Mouse (Mus musculus): Measurements from ENCODE around the gene Osbp.

The Osbp gene

GRCm38 (mm10) chr19:12010916-12011559 lies 45.3 kb downstream of the Osbp start:
- peak; percentile 96 for DNase-seq (ENCODE audit: low read depth, low spot score)

- peak; percentile 97 for DNase-seq (ENCODE audit: low read depth, low spot score)
Observed at GRCm38 (mm10) chr19:12011560-12012556, 46.1 kb downstream of the Osbp start.

GRCm38 (mm10) chr19:12012615-12013014 lies 46.9 kb downstream of the Osbp start:
- DNase-seq (ENCODE audit: low read depth, low spot score): no peak

DNA sequence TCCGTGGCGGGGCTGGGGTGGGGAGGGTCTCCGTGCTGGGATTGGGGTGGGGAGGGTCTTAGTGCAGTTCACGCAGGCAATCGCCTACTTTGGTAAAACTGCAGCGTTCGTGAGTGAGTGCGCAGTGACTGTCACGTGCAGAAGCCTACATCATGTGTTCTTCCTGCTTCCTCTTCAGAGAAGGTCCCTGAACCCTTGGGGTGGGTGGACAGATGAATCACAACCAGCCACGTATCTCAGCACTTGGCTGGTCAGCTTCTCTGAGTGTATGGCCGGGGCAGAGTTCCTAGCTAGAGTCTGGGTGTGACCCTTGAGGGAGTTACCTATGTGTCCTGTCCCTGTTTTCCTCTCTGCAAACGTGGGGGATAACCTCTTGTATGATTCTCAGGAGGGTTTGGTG lies 47.5 kb downstream of the Osbp start:
- DNase-seq (ENCODE audit: low read depth, low spot score): peak; percentile 51

DNA sequence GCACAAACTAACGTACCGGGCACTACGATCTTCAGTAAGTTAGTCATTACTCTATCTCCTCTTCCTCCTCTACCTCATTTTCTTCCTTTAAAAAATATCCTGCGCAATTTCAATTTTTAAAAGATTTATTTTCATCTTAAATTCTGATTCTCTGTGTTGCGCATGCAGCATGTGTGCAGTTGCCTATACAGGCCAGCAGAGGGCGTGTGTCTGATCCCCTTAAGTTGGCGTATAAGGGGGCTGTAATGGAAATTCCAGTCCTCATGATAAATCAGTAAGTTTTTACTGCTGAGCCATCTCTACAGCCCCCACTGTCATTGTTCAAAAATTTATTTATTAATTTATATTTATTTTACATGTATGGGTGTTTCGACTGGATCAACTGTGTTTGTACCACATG lies 50.0 kb downstream of the Osbp start:
- DNase-seq (ENCODE audit: low read depth, low spot score): peak; percentile 35

- no peak for DNase-seq (ENCODE audit: low read depth, low spot score)
Observed at GRCm38 (mm10) chr19:12016192-12016591, 50.5 kb downstream of the Osbp start.

- DNase-seq (ENCODE audit: low read depth, low spot score): no peak
Observed at GRCm38 (mm10) chr19:12024149-12024548, 58.4 kb downstream of the Osbp start.

- DNase-seq (ENCODE audit: low read depth, low spot score): no peak
Observed at GRCm38 (mm10) chr19:12025333-12025732, 59.6 kb downstream of the Osbp start.

DNA sequence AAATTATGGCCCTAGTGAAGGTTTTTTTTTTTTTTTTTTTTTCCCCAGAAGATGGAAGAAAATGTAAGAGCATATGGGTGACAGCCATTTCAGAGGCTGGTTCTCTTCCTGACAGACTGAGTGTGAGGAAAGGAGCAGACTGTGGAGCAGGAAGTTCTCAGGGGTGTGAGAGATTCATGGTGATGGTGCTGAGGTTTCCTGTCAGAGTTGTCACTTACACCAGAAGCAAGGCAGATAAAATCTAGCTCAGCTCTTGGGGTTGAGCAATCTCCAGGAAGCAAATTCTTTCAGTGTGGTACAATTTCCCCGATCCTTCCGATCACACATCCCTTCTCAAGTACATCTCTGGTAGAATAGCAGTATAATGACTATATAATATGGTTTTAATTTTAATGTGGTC lies 60.9 kb downstream of the Osbp start:
- no peak for DNase-seq (ENCODE audit: low read depth, low spot score)

DNA sequence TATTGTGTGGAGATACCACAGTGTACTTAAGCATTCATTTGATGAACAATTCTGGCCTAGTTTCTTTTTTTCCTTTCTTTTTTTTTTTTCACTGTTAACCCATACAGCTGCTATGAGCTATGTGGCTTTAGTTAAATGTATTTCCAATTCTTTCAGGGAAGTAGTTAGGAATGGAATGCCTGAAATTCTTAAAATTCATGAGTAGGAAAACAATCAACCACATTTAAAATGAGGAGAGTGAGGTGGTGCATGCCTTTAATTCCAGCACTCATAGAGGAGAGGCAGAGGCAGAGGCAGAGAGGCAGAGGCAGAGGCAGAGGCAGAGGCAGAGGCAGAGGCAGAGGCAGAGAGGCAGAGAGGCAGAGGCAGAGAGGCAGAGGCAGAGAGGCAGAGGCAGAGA lies 72.0 kb downstream of the Osbp start:
- no peak for DNase-seq (ENCODE audit: low read depth, low spot score)

GRCm38 (mm10) chr19:12041217-12041616 lies 75.5 kb downstream of the Osbp start, which contains the start of gene Olfr1423:
TSS of gene Olfr1423 (minus strand) at chr19:12041317.
- no peak for DNase-seq (ENCODE audit: low read depth, low spot score)

DNA sequence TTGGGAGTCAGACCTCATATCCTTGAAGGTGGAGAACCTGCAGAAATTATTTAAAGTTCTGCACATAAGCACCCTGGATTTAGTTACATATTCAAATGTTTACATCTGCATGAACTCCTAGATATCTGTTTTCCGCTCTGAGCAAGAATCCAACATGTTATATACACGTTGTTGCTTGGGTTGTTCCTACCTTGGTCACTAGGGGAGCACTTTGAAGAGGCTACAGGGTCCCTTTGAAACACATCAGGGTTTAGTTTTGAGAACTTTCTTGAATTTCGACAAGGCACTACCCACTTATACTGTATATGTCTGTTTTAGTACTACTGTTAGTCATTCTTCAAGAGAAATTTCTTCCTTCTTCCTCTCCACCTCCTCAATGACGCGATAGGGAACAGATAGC lies 77.4 kb downstream of the Osbp start:
- DNase-seq (ENCODE audit: low read depth, low spot score): no peak

Data from mesoderm, embryonic 11.5 days (tissue).